Mouse (Mus musculus) gastrocnemius, postnatal 25 days (tissue): ENCODE data around the gene Tln2. TPM values are rescaled to one million over a fixed set of nuclear protein-coding genes. Genes with fewer than 3 reads are reported as not detected.

Experiments used
- DNase-seq: peaks from one replicate; pipeline ENCODE4 v3.0.0; 2022
- total RNA-seq, 2 experiments: library from RNA; stranded (reverse); gene quantifications; 1 replicate in 1 of 2; 2 replicates in 1 of 2; pipeline ENCODE4 v1.2.3; 2021

Tln2 gene
- total RNA-seq, 2 experiments from 2014 or later = 77.1 to 100 TPM

- no peak for DNase-seq
Measured at GRCm38 (mm10) chr9:67546650-67547049, 12.9 kb downstream of the Tln2 start.

GRCm38 (mm10) chr9:67545794-67546193 is 13.7 kb downstream of the Tln2 start:
- DNase-seq = no peak

- DNase-seq = peak; percentile 48
Measured at GRCm38 (mm10) chr9:67544783-67545182, 14.7 kb downstream of the Tln2 start.

GRCm38 (mm10) chr9:67541948-67542347 is 17.6 kb downstream of the Tln2 start:
- no peak for DNase-seq

- DNase-seq = no peak
Measured at GRCm38 (mm10) chr9:67539776-67540706, 19.5 kb downstream of the Tln2 start.

GRCm38 (mm10) chr9:67534420-67534819 is 25.1 kb downstream of the Tln2 start:
- DNase-seq = no peak

GRCm38 (mm10) chr9:67533260-67533659 is 26.2 kb downstream of the Tln2 start:
- DNase-seq = no peak

GRCm38 (mm10) chr9:67532631-67533030 is 26.9 kb downstream of the Tln2 start:
- DNase-seq = no peak

- DNase-seq = no peak
Measured at GRCm38 (mm10) chr9:67529600-67529999, 29.9 kb downstream of the Tln2 start.

- DNase-seq = no peak
Measured at GRCm38 (mm10) chr9:67527726-67528125, 31.8 kb downstream of the Tln2 start.

GRCm38 (mm10) chr9:67521736-67522135 is 37.8 kb downstream of the Tln2 start:
- DNase-seq = no peak

- no peak for DNase-seq
Measured at GRCm38 (mm10) chr9:67509510-67509909, 50.0 kb downstream of the Tln2 start.

- DNase-seq = no peak
Measured at GRCm38 (mm10) chr9:67504669-67505260, 54.7 kb downstream of the Tln2 start.

- no peak for DNase-seq
Measured at GRCm38 (mm10) chr9:67501801-67502200, 57.7 kb downstream of the Tln2 start.

GRCm38 (mm10) chr9:67496368-67496767 is 63.1 kb downstream of the Tln2 start:
- DNase-seq = no peak

- DNase-seq = no peak
Measured at GRCm38 (mm10) chr9:67495350-67495749, 64.2 kb downstream of the Tln2 start.

- peak; percentile 18 for DNase-seq
Measured at GRCm38 (mm10) chr9:67493876-67494552, 65.5 kb downstream of the Tln2 start.

- no peak for DNase-seq
Measured at GRCm38 (mm10) chr9:67489370-67489769, 70.1 kb downstream of the Tln2 start.

- no peak for DNase-seq
Measured at GRCm38 (mm10) chr9:67486621-67487020, 72.9 kb downstream of the Tln2 start.

GRCm38 (mm10) chr9:67485169-67486072 is 74.1 kb downstream of the Tln2 start:
- DNase-seq = peak; percentile 39

- no peak for DNase-seq
Measured at GRCm38 (mm10) chr9:67482277-67482676, 77.2 kb downstream of the Tln2 start.

GRCm38 (mm10) chr9:67481851-67482250 is 77.7 kb downstream of the Tln2 start:
- no peak for DNase-seq
